Mouse (Mus musculus): ENCODE data around the gene Hfe. TPM values are rescaled to one million over a fixed set of nuclear protein-coding genes. Genes with fewer than 3 reads are reported as not detected.
"Not testable (repeated sequence)": the region's sequence is repeated elsewhere in the genome, so short reads cannot be mapped to it uniquely, and the experiment has no call there.

The Hfe gene
- polyA plus RNA-seq, 1 experiment from 2014 or later = 5.4 TPM

DNA sequence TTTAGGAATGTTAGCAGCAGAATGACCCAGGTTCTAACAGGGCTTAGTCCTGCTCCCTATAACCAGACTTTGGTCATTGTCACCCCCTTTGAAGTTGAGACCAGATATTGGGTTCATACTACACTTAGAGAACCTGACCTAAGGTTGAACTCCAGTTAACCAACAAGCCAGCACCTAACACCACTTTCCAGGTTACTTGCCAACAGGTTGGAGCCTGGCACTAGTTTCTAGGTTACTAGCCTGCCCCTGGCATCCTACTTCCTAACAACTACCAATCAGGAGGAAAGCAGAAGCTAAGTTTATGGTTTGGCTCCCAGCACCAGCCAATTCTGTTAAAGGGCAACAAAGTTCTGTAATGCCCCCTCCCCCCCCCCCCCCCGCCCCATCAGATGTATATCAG is 14.6 kb upstream of the Hfe start:
- no peak for ATAC-seq
- 14% methylated on average over 1 of the region's 1 CpGs for WGBS
- H3K36me3 ChIP-seq (ENCODE audit: control insufficient read depth, insufficient read depth, low read length) = no peaks in the 10 kb centered on the region

DNA sequence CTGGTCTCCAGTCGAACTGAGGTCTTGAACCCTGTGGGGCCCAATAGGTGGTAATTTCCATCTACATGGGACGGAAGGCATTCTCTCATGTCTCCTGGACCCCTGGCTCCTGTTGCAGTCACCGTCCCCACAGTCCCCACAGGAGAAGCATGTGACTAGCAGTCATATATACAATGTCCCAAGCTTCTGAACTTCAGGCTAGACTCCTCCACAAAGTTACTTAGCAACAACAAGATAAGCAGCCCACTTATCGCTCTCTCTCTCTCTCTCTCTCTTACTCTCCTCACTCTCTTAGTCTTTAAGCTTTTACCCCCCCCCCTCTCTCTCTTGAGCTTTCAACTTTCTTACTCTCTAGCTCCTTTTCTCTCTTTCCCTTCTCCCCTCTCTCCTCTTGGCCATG is 13.6 kb upstream of the Hfe start:
- Histone ChIP-seq H3K36me3 (ENCODE audit: control insufficient read depth, insufficient read depth, low read length) (no peaks in the 10 kb centered on the region), H3K9ac (ENCODE audit: low read depth, low read length) (no peak overlapping the region), H3K27ac (ENCODE audit: low read depth, low read length) (no peak overlapping the region), H3K9me3 (ENCODE audit: control insufficient read depth, low read length) (no peaks in the 10 kb centered on the region), H3K27me3 (replicated peaks; ENCODE audit: control insufficient read depth, insufficient read depth, low read length) (no peaks in the 10 kb centered on the region), H3K4me2 (ENCODE audit: low read length) (no peak overlapping the region), H3K4me3 (ENCODE audit: low read length) (no peak overlapping the region), H3K4me1 (ENCODE audit: control insufficient read depth, insufficient read depth, low read depth, low read length) (no peaks in the 10 kb centered on the region)
- ATAC-seq = no peak
- 78% methylated on average over 4 of the region's 4 CpGs for WGBS

More for the DNA sequence above, 14.6 kb upstream of the Hfe start:
- no peak overlapping the region for H3K27ac ChIP-seq (ENCODE audit: low read depth, low read length)
- no peak overlapping the region for H3K4me3 ChIP-seq (ENCODE audit: low read length)
- no peak overlapping the region for H3K9ac ChIP-seq (ENCODE audit: low read depth, low read length)
- no peaks in the 10 kb centered on the region for H3K9me3 ChIP-seq (ENCODE audit: control insufficient read depth, low read length)
- H3K4me2 ChIP-seq (ENCODE audit: low read length) = no peak overlapping the region
- no peaks in the 10 kb centered on the region for H3K4me1 ChIP-seq (ENCODE audit: control insufficient read depth, insufficient read depth, low read depth, low read length)
- no peaks in the 10 kb centered on the region for H3K27me3 ChIP-seq (replicated peaks; ENCODE audit: control insufficient read depth, insufficient read depth, low read length)

GRCm38 (mm10) chr13:23717593-23718245 is 7.1 kb upstream of the Hfe start:
- 11% methylated on average over 2 of the region's 2 CpGs for WGBS
- ATAC-seq; H3K4me3 ChIP-seq (ENCODE audit: low read length): not testable (repeated sequence)

GRCm38 (mm10) chr13:23717176-23717575 is 6.5 kb upstream of the Hfe start:
- H3K4me2 ChIP-seq (ENCODE audit: low read length) = no peak overlapping the region
- no peak overlapping the region for H3K4me3 ChIP-seq (ENCODE audit: low read length)
- H3K4me1 ChIP-seq (ENCODE audit: control insufficient read depth, insufficient read depth, low read depth, low read length) = no peaks in the 10 kb centered on the region
- H3K9ac ChIP-seq (ENCODE audit: low read depth, low read length) = no peak overlapping the region
- ATAC-seq = no peak
- no peaks in the 10 kb centered on the region for H3K36me3 ChIP-seq (ENCODE audit: control insufficient read depth, insufficient read depth, low read length)
- no peaks in the 10 kb centered on the region for H3K27me3 ChIP-seq (replicated peaks; ENCODE audit: control insufficient read depth, insufficient read depth, low read length)
- no peak overlapping the region for H3K27ac ChIP-seq (ENCODE audit: low read depth, low read length)
- H3K9me3 ChIP-seq (ENCODE audit: control insufficient read depth, low read length) = no peaks in the 10 kb centered on the region
- WGBS = 56% methylated on average over 11 of the region's 11 CpGs

More at GRCm38 (mm10) chr13:23717593-23718245, 7.1 kb upstream of the Hfe start:
- not testable (repeated sequence) for H3K36me3 ChIP-seq (ENCODE audit: control insufficient read depth, insufficient read depth, low read length); H3K9me3 ChIP-seq (ENCODE audit: control insufficient read depth, low read length); H3K9ac ChIP-seq (ENCODE audit: low read depth, low read length); H3K4me2 ChIP-seq (ENCODE audit: low read length); H3K27ac ChIP-seq (ENCODE audit: low read depth, low read length); H3K27me3 ChIP-seq (replicated peaks; ENCODE audit: control insufficient read depth, insufficient read depth, low read length); H3K4me1 ChIP-seq (ENCODE audit: control insufficient read depth, insufficient read depth, low read depth, low read length)

GRCm38 (mm10) chr13:23716261-23717042 is 5.8 kb upstream of the Hfe start:
- Histone ChIP-seq H3K4me1 (ENCODE audit: control insufficient read depth, insufficient read depth, low read depth, low read length) (no peaks in the 10 kb centered on the region), H3K9ac (ENCODE audit: low read depth, low read length) (no peak overlapping the region), H3K27ac (ENCODE audit: low read depth, low read length) (no peak overlapping the region), H3K4me2 (ENCODE audit: low read length) (no peak overlapping the region), H3K36me3 (ENCODE audit: control insufficient read depth, insufficient read depth, low read length) (no peaks in the 10 kb centered on the region), H3K4me3 (ENCODE audit: low read length) (no peak overlapping the region), H3K9me3 (ENCODE audit: control insufficient read depth, low read length) (no peaks in the 10 kb centered on the region), H3K27me3 (replicated peaks; ENCODE audit: control insufficient read depth, insufficient read depth, low read length) (no peaks in the 10 kb centered on the region)
- ATAC-seq = no peak
- 88% methylated on average over 5 of the region's 5 CpGs for WGBS

DNA sequence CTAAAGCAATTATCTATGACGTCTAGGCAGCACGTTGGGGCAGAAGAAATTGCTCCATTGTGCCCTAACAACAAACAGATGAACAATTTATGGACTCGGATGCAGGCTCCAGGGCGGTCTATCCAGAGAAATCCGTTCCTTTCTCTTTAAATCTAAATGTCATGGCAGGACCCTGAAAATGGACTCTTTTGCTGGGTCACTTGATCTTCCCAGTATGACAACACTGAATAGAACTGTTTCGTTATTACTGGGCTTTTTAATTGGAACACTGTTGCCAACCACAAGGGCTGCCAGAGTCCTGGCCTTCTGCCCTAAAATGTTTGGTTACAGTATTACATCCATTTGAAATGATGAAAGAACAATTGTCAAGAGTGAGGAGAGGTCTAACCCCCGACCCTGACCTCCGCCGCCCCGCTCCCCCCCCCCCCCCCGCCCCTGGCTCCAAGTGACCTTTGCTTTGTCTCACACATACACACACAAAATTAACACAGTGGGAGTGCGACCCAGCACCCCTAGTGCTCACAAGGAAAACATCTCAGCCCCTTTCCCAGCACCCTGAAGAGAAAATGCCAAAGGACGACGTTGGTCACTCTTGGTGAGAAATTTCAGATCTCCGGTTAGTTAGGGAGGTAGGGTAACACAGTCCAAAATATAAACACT is 810 bp downstream of the Hfe start:
- H3K9ac ChIP-seq (ENCODE audit: low read depth, low read length) = peak overlapping the region; percentile 61
- H3K27ac ChIP-seq (ENCODE audit: low read depth, low read length) = peak overlapping the region; percentile 34; the same call in 1 of the 2 replicates
- H3K36me3 ChIP-seq (ENCODE audit: control insufficient read depth, insufficient read depth, low read length) = no peaks in the 10 kb centered on the region
- peak overlapping the region; percentile 38 for H3K4me3 ChIP-seq (ENCODE audit: low read length)
- H3K4me2 ChIP-seq (ENCODE audit: low read length) = peak overlapping the region; percentile 76
- H3K9me3 ChIP-seq (ENCODE audit: control insufficient read depth, low read length) = no peaks in the 10 kb centered on the region
- H3K27me3 ChIP-seq (replicated peaks; ENCODE audit: control insufficient read depth, insufficient read depth, low read length) = 0 out of 2 replicates have a peak, but pooled peaks cover 3% of the 10 kb centered on the region
- ATAC-seq = no peak
- WGBS = 8% methylated on average over 15 of the region's 15 CpGs
- peaks cover 6% of the 10 kb centered on the region for H3K4me1 ChIP-seq (ENCODE audit: control insufficient read depth, insufficient read depth, low read depth, low read length)

DNA sequence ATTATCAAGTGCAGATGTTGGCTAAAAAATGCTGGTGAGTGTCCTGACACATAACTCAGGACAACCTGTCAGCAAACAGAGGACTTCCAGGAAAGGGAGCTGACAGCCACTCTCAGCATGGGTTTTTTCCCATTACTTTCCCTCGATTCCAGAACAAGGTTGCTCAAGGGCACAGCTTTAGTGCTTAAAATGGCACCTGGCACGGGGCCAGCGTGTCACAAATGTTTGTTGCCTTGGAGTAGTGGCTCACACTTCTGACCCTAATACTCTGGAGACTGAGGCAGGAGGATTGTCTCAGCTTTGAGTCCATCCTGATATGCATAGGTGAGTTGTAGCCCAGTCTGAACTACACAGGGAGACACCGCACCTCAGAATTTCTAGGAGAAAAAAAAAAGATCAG is 2.0 kb downstream of the Hfe start:
- Histone ChIP-seq H3K36me3 (ENCODE audit: control insufficient read depth, insufficient read depth, low read length) (no peaks in the 10 kb centered on the region), H3K4me1 (ENCODE audit: control insufficient read depth, insufficient read depth, low read depth, low read length) (peaks cover 6% of the 10 kb centered on the region), H3K4me3 (ENCODE audit: low read length) (no peak overlapping the region), H3K27ac (ENCODE audit: low read depth, low read length) (no peak overlapping the region), H3K27me3 (replicated peaks; ENCODE audit: control insufficient read depth, insufficient read depth, low read length) (0 out of 2 replicates have a peak, but pooled peaks cover 3% of the 10 kb centered on the region), H3K9me3 (ENCODE audit: control insufficient read depth, low read length) (no peaks in the 10 kb centered on the region), H3K4me2 (ENCODE audit: low read length) (no peak overlapping the region), H3K9ac (ENCODE audit: low read depth, low read length) (no peak overlapping the region)
- ATAC-seq = no peak
- WGBS = 78% methylated on average over 4 of the region's 4 CpGs

DNA sequence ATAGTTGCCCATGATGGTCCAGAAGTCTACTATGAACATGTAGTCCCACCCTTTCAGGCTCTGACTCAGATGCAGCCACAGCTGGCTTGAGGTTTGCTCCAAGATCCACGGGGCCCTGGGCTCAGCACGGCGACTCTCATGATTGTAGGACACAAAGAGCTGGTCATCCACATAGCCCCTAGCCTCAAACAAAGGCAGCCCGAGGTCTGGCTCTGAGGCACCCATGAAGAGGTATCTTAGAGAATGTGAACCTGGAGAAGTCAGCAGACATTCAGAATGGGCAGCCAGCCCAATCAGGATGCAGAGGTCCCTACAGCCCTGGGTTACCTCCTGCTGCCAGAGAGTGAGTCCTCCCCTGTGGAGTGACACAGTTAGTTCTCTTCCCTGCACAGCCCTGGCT is 2.6 kb downstream of the Hfe start:
- H3K9ac ChIP-seq (ENCODE audit: low read depth, low read length) = no peak overlapping the region
- 0 out of 2 replicates have a peak, but pooled peaks cover 3% of the 10 kb centered on the region for H3K27me3 ChIP-seq (replicated peaks; ENCODE audit: control insufficient read depth, insufficient read depth, low read length)
- no peak overlapping the region for H3K4me3 ChIP-seq (ENCODE audit: low read length)
- WGBS = 90% methylated on average over 4 of the region's 4 CpGs
- no peaks in the 10 kb centered on the region for H3K36me3 ChIP-seq (ENCODE audit: control insufficient read depth, insufficient read depth, low read length)
- no peaks in the 10 kb centered on the region for H3K9me3 ChIP-seq (ENCODE audit: control insufficient read depth, low read length)
- H3K27ac ChIP-seq (ENCODE audit: low read depth, low read length) = no peak overlapping the region
- H3K4me1 ChIP-seq (ENCODE audit: control insufficient read depth, insufficient read depth, low read depth, low read length) = peaks cover 6% of the 10 kb centered on the region
- no peak for ATAC-seq
- H3K4me2 ChIP-seq (ENCODE audit: low read length) = no peak overlapping the region

- no peaks in the 10 kb centered on the region for H3K36me3 ChIP-seq (ENCODE audit: control insufficient read depth, insufficient read depth, low read length)
- no peak overlapping the region for H3K9ac ChIP-seq (ENCODE audit: low read depth, low read length)
- no peaks in the 10 kb centered on the region for H3K9me3 ChIP-seq (ENCODE audit: control insufficient read depth, low read length)
- ATAC-seq = no peak
- H3K27me3 ChIP-seq (replicated peaks; ENCODE audit: control insufficient read depth, insufficient read depth, low read length) = 0 out of 2 replicates have a peak, but pooled peaks cover 3% of the 10 kb centered on the region
- H3K4me2 ChIP-seq (ENCODE audit: low read length) = no peak overlapping the region
- no peak overlapping the region for H3K4me3 ChIP-seq (ENCODE audit: low read length)
- no peak overlapping the region for H3K27ac ChIP-seq (ENCODE audit: low read depth, low read length)
- peaks cover 6% of the 10 kb centered on the region for H3K4me1 ChIP-seq (ENCODE audit: control insufficient read depth, insufficient read depth, low read depth, low read length)
- WGBS = 94% methylated on average over 12 of the region's 12 CpGs
These were observed 3.9 kb downstream of the Hfe start for GRCm38 (mm10) chr13:23706771-23707170.

Measured in hindbrain, embryonic 16.5 days (tissue).